Comparison of ENCODE assay signal across 8 mouse cellular contexts in the genomic region with DNA sequence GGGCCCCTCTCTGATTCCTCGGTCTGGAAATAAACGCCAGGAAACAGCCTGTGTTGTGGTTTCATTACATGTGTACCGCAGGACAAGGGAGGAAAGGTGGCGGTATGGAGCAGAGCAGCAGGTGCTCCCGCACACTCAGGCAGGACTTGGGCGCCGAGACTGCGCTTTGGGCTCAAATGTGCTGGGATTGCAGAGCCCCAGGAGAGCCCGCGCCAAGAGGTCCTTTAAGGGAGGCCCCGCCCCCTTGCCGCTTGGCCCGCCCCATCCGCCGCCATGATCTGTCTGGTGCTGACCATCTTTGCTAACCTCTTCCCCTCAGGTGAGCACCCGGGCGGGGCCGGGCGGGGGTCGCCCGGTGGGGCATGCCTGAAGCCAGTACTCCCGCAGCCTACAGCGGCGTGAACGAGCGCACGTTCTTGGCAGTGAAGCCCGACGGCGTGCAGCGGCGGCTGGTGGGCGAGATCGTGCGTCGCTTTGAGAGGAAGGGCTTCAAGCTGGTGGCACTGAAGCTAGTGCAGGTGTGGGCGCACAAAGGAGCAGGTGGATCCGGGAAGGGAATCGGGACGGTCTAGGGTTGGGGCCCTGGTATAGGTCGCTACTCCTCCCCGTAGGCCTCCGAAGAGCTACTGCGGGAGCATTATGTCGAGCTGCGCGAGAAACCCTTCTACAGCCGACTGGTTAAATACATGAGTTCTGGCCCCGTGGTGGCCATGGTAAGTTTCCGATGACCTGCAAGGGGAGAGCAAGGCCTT. TPM values are rescaled to one million over a fixed set of nuclear protein-coding genes. Genes with fewer than 3 reads are reported as not detected.
A peak's percentile ranks its signal among the peaks of the same experiment; 100 is the strongest.
DNase-seq lines count a peak whose midpoint lies in the region; ATAC-seq and TF ChIP-seq lines count a peak whose summit lies in the region.

A gene (plus strand): TSS at position 260 of the 752 bp plus-strand sequence.

- DNase-seq in c-Kit-negative CD71-positive TER-119-positive erythroid progenitor cells, embryonic 14.5 days (ENCODE audit: low read depth, low spot score): peak; percentile 73
- DNase-seq in kidney, postnatal 14 days: peak; percentile 90
- DNase-seq in telencephalon, adult 2 months (ENCODE audit: low read depth, low spot score): peak; percentile 59

- H3K4me3 ChIP-seq in E14TG2a.4 (replicated peaks; ENCODE audit: low read length): peak within 1 kb of the TSS; percentile 94
- peak within 1 kb of the TSS; percentile 81 for H3K4me3 ChIP-seq in heart, embryonic 15.5 days
- H3K4me3 ChIP-seq in liver, embryonic 16.5 days (ENCODE audit: low read depth, low read length): peak within 1 kb of the TSS; percentile 96
- peak within 1 kb of the TSS; percentile 85 for H3K4me3 ChIP-seq in neural tube, embryonic 13.5 days

- peaks cover 61% of the 10 kb centered on the region for H3K4me1 ChIP-seq in E14TG2a.4 (replicated peaks; ENCODE audit: low read depth, low read length)
- peaks cover 47% of the 10 kb centered on the region for H3K4me1 ChIP-seq in heart, embryonic 15.5 days (replicated peaks)
- H3K4me1 ChIP-seq in liver, embryonic 16.5 days (ENCODE audit: control insufficient read depth, low read depth, low read length): peaks cover 39% of the 10 kb centered on the region
- H3K4me1 ChIP-seq in neural tube, embryonic 13.5 days (replicated peaks): peaks cover 52% of the 10 kb centered on the region

- peak within 1 kb of the TSS; percentile 91 for H3K27ac ChIP-seq in heart, embryonic 15.5 days
- peak within 1 kb of the TSS; percentile 87 for H3K27ac ChIP-seq in liver, embryonic 16.5 days (ENCODE audit: low read length)
- peak within 1 kb of the TSS; percentile 88 for H3K27ac ChIP-seq in neural tube, embryonic 13.5 days (replicated peaks)

- H3K27me3 ChIP-seq in E14TG2a.4 (ENCODE audit: insufficient read depth, low read length): no peaks in the 10 kb centered on the region
- no peaks in the 10 kb centered on the region for H3K27me3 ChIP-seq in heart, embryonic 15.5 days
- no peaks in the 10 kb centered on the region for H3K27me3 ChIP-seq in liver, embryonic 16.5 days (ENCODE audit: control insufficient read depth, insufficient read depth, low read depth, low read length)
- H3K27me3 ChIP-seq in neural tube, embryonic 13.5 days: no peaks in the 10 kb centered on the region

- WGBS in heart, embryonic 15.5 days: 2% methylated on average over 49 of the region's 50 CpGs
- WGBS in liver, embryonic 16.5 days (ENCODE audit: insufficient replicate concordance): 1% methylated on average over 49 of the region's 50 CpGs
- 1% methylated on average over 50 of the region's 50 CpGs for WGBS in neural tube, embryonic 13.5 days

- peak within 1 kb of the TSS; percentile 94 for H3K4me2 ChIP-seq in heart, embryonic 15.5 days
- H3K4me2 ChIP-seq in liver, embryonic 16.5 days (ENCODE audit: low read depth, low read length): peak within 1 kb of the TSS; percentile 96
- peak within 1 kb of the TSS; percentile 100 for H3K4me2 ChIP-seq in neural tube, embryonic 13.5 days

- H3K9ac ChIP-seq in heart, embryonic 15.5 days: peak within 1 kb of the TSS; percentile 91
- H3K9ac ChIP-seq in liver, embryonic 16.5 days (ENCODE audit: low read depth, low read length): peak within 1 kb of the TSS; percentile 93
- peak within 1 kb of the TSS; percentile 95 for H3K9ac ChIP-seq in neural tube, embryonic 13.5 days

- H3K9me3 ChIP-seq in E14TG2a.4 (ENCODE audit: low read length): no peaks in the 10 kb centered on the region
- H3K9me3 ChIP-seq in heart, embryonic 15.5 days (replicated peaks): no peaks in the 10 kb centered on the region
- no peaks in the 10 kb centered on the region for H3K9me3 ChIP-seq in liver, embryonic 16.5 days (replicated peaks; ENCODE audit: control insufficient read depth, low read length)
- H3K9me3 ChIP-seq in neural tube, embryonic 13.5 days: no peaks in the 10 kb centered on the region

- ATAC-seq in erythroid progenitor cell, adult 5-6 weeks (replicated peaks; ENCODE audit: low FRiP score, poor library complexity, severe bottlenecking): peak; percentile 69
- peak; percentile 44 for ATAC-seq in heart, embryonic 15.5 days (replicated peaks; ENCODE audit: insufficient number of reproducible peaks, insufficient read depth, low FRiP score, low read depth)
- peak; percentile 82 for ATAC-seq in liver, embryonic 16.5 days (ENCODE audit: low read depth)
- ATAC-seq in neural tube, embryonic 13.5 days (ENCODE audit: low read depth): peak; percentile 70

- no peak for TF ChIP-seq CTCF in E14TG2a.4 (conservative IDR thresholded peaks at IDR 0.05; ENCODE audit: low read length)

- peaks cover 82% of the 10 kb centered on the region for H3K36me3 ChIP-seq in E14TG2a.4 (ENCODE audit: insufficient read depth, low read length)
- H3K36me3 ChIP-seq in heart, embryonic 15.5 days: peaks cover 60% of the 10 kb centered on the region
- peaks cover 50% of the 10 kb centered on the region for H3K36me3 ChIP-seq in liver, embryonic 16.5 days (ENCODE audit: control insufficient read depth, insufficient read depth)
- peaks cover 67% of the 10 kb centered on the region for H3K36me3 ChIP-seq in neural tube, embryonic 13.5 days

RNA-seq across cellular contexts. Expression of the gene that starts here (rescaled TPM):
- total RNA-seq in erythroid progenitor cell, adult 5-6 weeks (2015; ENCODE audit: low replicate concordance): 151 and 169 TPM in 2 replicates
- 95.5 and 101 TPM in 2 replicates for total RNA-seq in erythroid progenitor cell, adult 5-6 weeks (2017; ENCODE audit: low replicate concordance)
- 32.2 and 36.5 TPM in 2 replicates for polyA plus RNA-seq in heart, embryonic 15.5 days (2015; fragmentation: Nextera tagmentation; extraction: Ambion mirVana)
- polyA plus RNA-seq in liver, embryonic 16.5 days (2015; fragmentation: Nextera tagmentation; extraction: Ambion mirVana): 46.7 and 54.0 TPM in 2 replicates
- 86.0 and 89.0 TPM in 2 replicates for polyA plus RNA-seq in neural tube, embryonic 13.5 days (2015; fragmentation: Nextera tagmentation; extraction: Ambion mirVana)

Comparison
In these comparisons a context has a peak if more than half of its experiments do, and no peak if none do; other contexts are left out.
1. Peak in every context shown above with its lines: DNase-seq, ATAC-seq, H3K4me3 ChIP-seq and H3K27ac ChIP-seq.